Mouse (Mus musculus): ENCODE data around the gene Krtap12-1. TPM values are rescaled to one million over a fixed set of nuclear protein-coding genes. Genes with fewer than 3 reads are reported as not detected.
"Not testable (repeated sequence)": the region's sequence is repeated elsewhere in the genome, so short reads cannot be mapped to it uniquely, and the experiment has no call there.

The Krtap12-1 gene
- not detected in 2 replicates for total RNA-seq (2014; rRNA removed)
- not detected in 2 replicates for polyA plus RNA-seq (2012; rRNA removed)

DNA sequence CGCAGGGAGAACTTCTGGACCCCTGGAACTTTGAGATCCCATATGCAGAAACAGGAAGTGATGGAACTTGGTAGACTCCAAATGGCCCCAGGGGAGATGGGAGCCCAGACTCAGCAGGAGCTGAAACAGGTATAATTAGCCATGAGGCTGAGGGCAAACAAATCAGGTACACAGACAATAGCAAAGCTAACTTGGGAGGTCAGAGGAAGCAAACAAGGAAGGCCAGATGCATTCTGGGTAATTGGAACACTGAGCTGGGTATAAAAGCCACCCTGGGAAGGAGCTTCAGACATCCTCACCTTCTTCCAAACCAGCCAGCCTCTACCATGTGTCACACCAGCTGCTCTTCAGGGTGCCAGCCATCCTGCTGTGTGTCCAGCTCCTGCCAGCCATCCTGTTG is at the start of gene Krtap12-1:
Gene Krtap12-1, plus strand, starts transcription at position 301 of the 400 bp plus-strand sequence.
- not testable (repeated sequence) for H3K27me3 ChIP-seq (ENCODE audit: control insufficient read depth, insufficient read depth, low read length); DNase-seq (ENCODE audit: extremely low read depth, low read depth, low spot score); H3K4me3 ChIP-seq (ENCODE audit: insufficient read depth, low read depth, low read length); H3K79me2 ChIP-seq (ENCODE audit: control insufficient read depth, insufficient read depth, low read length); H3K4me1 ChIP-seq (ENCODE audit: control insufficient read depth, insufficient read depth, low read length); H3K27ac ChIP-seq (replicated peaks; ENCODE audit: insufficient read depth, low read depth, low read length); H3K9ac ChIP-seq (ENCODE audit: low read depth, low read length); H3K36me3 ChIP-seq (ENCODE audit: control insufficient read depth, insufficient read depth, low read length)
- WGBS = 94% methylated on average over 1 of the region's 1 CpGs

DNA sequence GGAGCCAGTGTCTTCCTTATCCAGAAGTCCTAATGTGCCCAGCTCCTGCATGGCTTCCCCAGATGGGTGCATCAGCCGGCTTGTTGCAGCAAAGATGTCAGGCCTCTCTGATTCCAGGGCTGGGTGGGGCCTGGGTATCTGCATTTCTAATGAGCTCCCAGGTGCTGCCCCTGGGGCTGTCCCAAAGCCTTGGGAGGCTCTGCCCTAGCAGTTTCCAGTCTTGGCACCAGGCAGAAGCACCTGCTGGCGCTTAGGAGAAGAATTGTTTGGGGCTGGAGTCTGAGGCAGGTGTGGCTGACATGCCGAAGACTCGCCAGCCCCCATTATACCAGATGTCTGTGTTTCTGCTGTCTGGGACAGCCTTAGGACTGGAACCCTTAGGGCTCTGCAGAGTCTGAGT is 49.7 kb upstream of the Krtap12-1 start:
- no peaks in the 10 kb centered on the region for H3K4me1 ChIP-seq (ENCODE audit: control insufficient read depth, insufficient read depth, low read length)
- no peak for DNase-seq (ENCODE audit: extremely low read depth, low read depth, low spot score)
- H3K27me3 ChIP-seq (ENCODE audit: control insufficient read depth, insufficient read depth, low read length) = no peaks in the 10 kb centered on the region
- H3K27ac ChIP-seq (replicated peaks; ENCODE audit: insufficient read depth, low read depth, low read length) = no peak overlapping the region
- TF ChIP-seq CTCF (IDR thresholded peaks at IDR 0.05; ENCODE audit: low read depth, low read length) (no peak), POLR2A (IDR thresholded peaks at IDR 0.05; ENCODE audit: extremely low read depth, insufficient read depth, low read length) (no peak)
- H3K36me3 ChIP-seq (ENCODE audit: control insufficient read depth, insufficient read depth, low read length) = no peaks in the 10 kb centered on the region
- no peaks in the 10 kb centered on the region for H3K79me2 ChIP-seq (ENCODE audit: control insufficient read depth, insufficient read depth, low read length)
- no peak overlapping the region for H3K9ac ChIP-seq (ENCODE audit: low read depth, low read length)
- 83% methylated on average over 4 of the region's 4 CpGs for WGBS
- H3K4me3 ChIP-seq (ENCODE audit: insufficient read depth, low read depth, low read length) = no peak overlapping the region

- Histone ChIP-seq H3K4me3 (ENCODE audit: insufficient read depth, low read depth, low read length) (no peak overlapping the region), H3K27ac (replicated peaks; ENCODE audit: insufficient read depth, low read depth, low read length) (no peak overlapping the region), H3K36me3 (ENCODE audit: control insufficient read depth, insufficient read depth, low read length) (no peaks in the 10 kb centered on the region), H3K9ac (ENCODE audit: low read depth, low read length) (no peak overlapping the region), H3K27me3 (ENCODE audit: control insufficient read depth, insufficient read depth, low read length) (no peaks in the 10 kb centered on the region), H3K79me2 (ENCODE audit: control insufficient read depth, insufficient read depth, low read length) (no peaks in the 10 kb centered on the region), H3K4me1 (ENCODE audit: control insufficient read depth, insufficient read depth, low read length) (no peaks in the 10 kb centered on the region)
- 30% methylated on average over 4 of the region's 4 CpGs for WGBS
- TF ChIP-seq POLR2A (IDR thresholded peaks at IDR 0.05; ENCODE audit: extremely low read depth, insufficient read depth, low read length) (no peak), CTCF (IDR thresholded peaks at IDR 0.05; ENCODE audit: low read depth, low read length) (no peak)
- DNase-seq (ENCODE audit: extremely low read depth, low read depth, low spot score) = no peak
Measured at GRCm38 (mm10) chr10:77671519-77671918, 48.9 kb upstream of the Krtap12-1 start.

- Histone ChIP-seq H3K36me3 (ENCODE audit: control insufficient read depth, insufficient read depth, low read length) (no peaks in the 10 kb centered on the region), H3K27me3 (ENCODE audit: control insufficient read depth, insufficient read depth, low read length) (0 out of 2 replicates have a peak, but pooled peaks cover 4% of the 10 kb centered on the region), H3K4me1 (ENCODE audit: control insufficient read depth, insufficient read depth, low read length) (no peaks in the 10 kb centered on the region), H3K79me2 (ENCODE audit: control insufficient read depth, insufficient read depth, low read length) (no peaks in the 10 kb centered on the region), H3K9ac (ENCODE audit: low read depth, low read length) (no peak overlapping the region), H3K4me3 (ENCODE audit: insufficient read depth, low read depth, low read length) (no peak overlapping the region), H3K27ac (replicated peaks; ENCODE audit: insufficient read depth, low read depth, low read length) (no peak overlapping the region)
- WGBS = 68% methylated on average over 13 of the region's 13 CpGs
- TF ChIP-seq CTCF (IDR thresholded peaks at IDR 0.05; ENCODE audit: low read depth, low read length) (no peak), POLR2A (IDR thresholded peaks at IDR 0.05; ENCODE audit: extremely low read depth, insufficient read depth, low read length) (no peak)
- no peak for DNase-seq (ENCODE audit: extremely low read depth, low read depth, low spot score)
Measured at GRCm38 (mm10) chr10:77673765-77674164, 46.6 kb upstream of the Krtap12-1 start.

DNA sequence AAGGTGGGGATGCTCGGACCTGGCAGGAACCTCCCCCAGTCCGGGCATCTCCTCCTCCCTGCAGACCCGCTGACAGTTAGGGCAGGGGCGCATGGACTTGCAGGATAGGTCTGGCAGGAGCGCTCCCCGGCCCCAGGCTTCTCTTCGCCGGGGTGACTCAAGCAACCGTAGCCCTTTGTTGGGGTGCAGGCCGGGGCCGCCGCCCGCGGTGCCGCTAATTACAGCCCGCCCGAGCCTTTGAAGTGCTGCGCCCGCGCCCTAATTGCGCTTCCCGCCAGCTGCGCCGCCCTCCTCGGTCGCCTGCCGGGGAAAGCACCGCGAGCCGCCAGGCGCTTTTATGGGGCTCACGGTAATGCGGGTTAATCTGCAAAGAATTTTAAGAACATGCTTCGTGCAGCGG is 42.8 kb upstream of the Krtap12-1 start:
- Histone ChIP-seq H3K27me3 (ENCODE audit: control insufficient read depth, insufficient read depth, low read length) (0 out of 2 replicates have a peak, but pooled peaks cover 4% of the 10 kb centered on the region), H3K9ac (ENCODE audit: low read depth, low read length) (no peak overlapping the region), H3K79me2 (ENCODE audit: control insufficient read depth, insufficient read depth, low read length) (no peaks in the 10 kb centered on the region), H3K36me3 (ENCODE audit: control insufficient read depth, insufficient read depth, low read length) (no peaks in the 10 kb centered on the region), H3K4me3 (ENCODE audit: insufficient read depth, low read depth, low read length) (no peak overlapping the region), H3K4me1 (ENCODE audit: control insufficient read depth, insufficient read depth, low read length) (no peaks in the 10 kb centered on the region), H3K27ac (replicated peaks; ENCODE audit: insufficient read depth, low read depth, low read length) (no peak overlapping the region)
- no peak for TF ChIP-seq CTCF (IDR thresholded peaks at IDR 0.05; ENCODE audit: low read depth, low read length)
- no peak for DNase-seq (ENCODE audit: extremely low read depth, low read depth, low spot score)
- 3% methylated on average over 35 of the region's 35 CpGs for WGBS

DNA sequence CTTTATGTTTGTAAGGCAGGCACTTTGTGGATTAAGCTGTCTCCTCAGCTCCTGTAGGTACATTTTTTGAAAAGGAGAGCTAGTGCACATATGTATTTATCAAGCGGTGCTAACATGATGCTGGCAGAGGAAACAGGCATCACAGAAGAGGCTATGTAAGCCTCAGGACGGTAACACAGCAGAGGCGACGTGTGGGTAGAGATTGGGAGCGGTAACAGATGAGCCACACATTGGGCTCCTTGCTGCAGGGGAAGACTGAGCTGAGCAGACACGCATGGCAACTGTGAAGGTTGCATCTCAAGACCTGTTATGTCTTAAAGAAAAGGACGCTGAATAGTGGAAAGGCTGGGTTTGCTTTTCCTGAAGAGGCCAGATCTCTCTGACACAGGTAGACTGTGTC is 37.4 kb upstream of the Krtap12-1 start:
- no peak overlapping the region for H3K4me3 ChIP-seq (ENCODE audit: insufficient read depth, low read depth, low read length)
- no peaks in the 10 kb centered on the region for H3K36me3 ChIP-seq (ENCODE audit: control insufficient read depth, insufficient read depth, low read length)
- no peak for DNase-seq (ENCODE audit: extremely low read depth, low read depth, low spot score)
- 0 out of 2 replicates have a peak, but pooled peaks cover 4% of the 10 kb centered on the region for H3K27me3 ChIP-seq (ENCODE audit: control insufficient read depth, insufficient read depth, low read length)
- TF ChIP-seq CTCF (IDR thresholded peaks at IDR 0.05; ENCODE audit: low read depth, low read length) (no peak), POLR2A (IDR thresholded peaks at IDR 0.05; ENCODE audit: extremely low read depth, insufficient read depth, low read length) (no peak)
- no peak overlapping the region for H3K9ac ChIP-seq (ENCODE audit: low read depth, low read length)
- no peak overlapping the region for H3K27ac ChIP-seq (replicated peaks; ENCODE audit: insufficient read depth, low read depth, low read length)
- no peaks in the 10 kb centered on the region for H3K4me1 ChIP-seq (ENCODE audit: control insufficient read depth, insufficient read depth, low read length)
- H3K79me2 ChIP-seq (ENCODE audit: control insufficient read depth, insufficient read depth, low read length) = no peaks in the 10 kb centered on the region
- WGBS = 75% methylated on average over 7 of the region's 7 CpGs
